Mouse (Mus musculus) kidney, postnatal 0 days (tissue): ENCODE measurements around the gene 6030468B19Rik. TPM values are rescaled to one million over a fixed set of nuclear protein-coding genes. Genes with fewer than 3 reads are reported as not detected.

Source experiments
- ATAC-seq: fragments of 200-750 bp; cut with Nextera tagmentation; replicated peaks from 2 replicates; pipeline ENCODE4 v1.8.0; 2017; ENCODE audit warnings: low read depth, moderate number of reproducible peaks, moderate TSS enrichment, moderate library complexity; ENCODE audit not compliant: low FRiP score
- DNase-seq: peaks from one replicate; pipeline ENCODE4 v3.0.0-alpha.2; 2016; ENCODE audit warnings: low spot score
- H3K27ac ChIP-seq: fragments of 300-500 bp; sonication (generic); 2 replicates; pipeline ENCODE4 v1.5.1; 2014; ENCODE audit warnings: mild to moderate bottlenecking
- H3K27me3 ChIP-seq: fragments of 300-500 bp; sonication (generic); 2 replicates; pipeline ENCODE4 v1.6.1; 2014; ENCODE audit warnings: low read length, mixed read lengths; ENCODE audit not compliant: insufficient read depth
- H3K36me3 ChIP-seq: fragments of 300-500 bp; sonication (generic); 2 replicates; pipeline ENCODE4 v1.6.1; 2014; ENCODE audit warnings: low read length, mixed read lengths; ENCODE audit not compliant: insufficient read depth
- H3K4me1 ChIP-seq: fragments of 300-500 bp; sonication (generic); replicated peaks from 2 replicates; pipeline ENCODE4 v1.6.1; 2014; ENCODE audit warnings: antibody characterized with exemption, low read length, mixed read lengths; ENCODE audit not compliant: insufficient read depth
- H3K4me2 ChIP-seq: fragments of 300-500 bp; sonication (generic); 2 replicates; pipeline ENCODE4 v1.6.1; 2014; ENCODE audit warnings: mild to moderate bottlenecking, low read length, moderate library complexity, mixed read lengths
- H3K4me3 ChIP-seq: fragments of 300-500 bp; sonication (generic); replicated peaks from 2 replicates; pipeline ENCODE4 v1.5.1; 2014; ENCODE audit warnings: low read depth, low read length
- H3K9ac ChIP-seq: fragments of 300-500 bp; sonication (generic); 2 replicates; pipeline ENCODE4 v1.6.1; 2014; ENCODE audit warnings: low read depth, low read length
- H3K9me3 ChIP-seq: fragments of 300-500 bp; sonication (generic); replicated peaks from 2 replicates; pipeline ENCODE4 v1.6.1; 2016; ENCODE audit warnings: low read length, inconsistent platforms, mixed read lengths
- CTCF ChIP-seq: IDR thresholded peaks from 2 replicates; pipeline ENCODE4 v1.5.1; 2016; ENCODE audit warnings: antibody characterized with exemption, low read depth, mild to moderate bottlenecking, moderate library complexity
- WGBS: fragments of 180-500 bp; shearing (Covaris S2); extraction: QIAGEN DNeasy Blood & Tissue Kit; methylation state at CpG from one replicate; pipeline ENCODE4 v1.1.7; 2014; 5-methylcytosine and 5-hydroxymethylcytosine counted together
- polyA plus RNA-seq: library from polyadenylated mRNA; unstranded; fragments of >200 nt; fragmentation: Nextera tagmentation; extraction: Ambion mirVana; gene quantifications from 2 replicates; pipeline ENCODE4 v1.2.1, GENCODE M21; 2015

6030468B19Rik gene
- polyA plus RNA-seq, 1 experiment from 2014 or later, result not detected

- peak overlapping the region; percentile 48 for H3K4me3 ChIP-seq
- H3K9me3 ChIP-seq, result no peaks in the 10 kb centered on the region
- peak; percentile 93 for TF ChIP-seq CTCF
- peak overlapping the region; percentile 66; the same call in 1 of the 2 replicates for H3K9ac ChIP-seq
- peak overlapping the region; percentile 37; the same call in 1 of the 2 replicates for H3K27ac ChIP-seq
- peak; percentile 82 for ATAC-seq
- H3K36me3 ChIP-seq, result peaks cover 18% of the 10 kb centered on the region; the same call in 1 of the 2 replicates
- H3K27me3 ChIP-seq, result no peaks in the 10 kb centered on the region
- peak overlapping the region; percentile 85 for H3K4me2 ChIP-seq
- peak; percentile 91 for DNase-seq
- 6% methylated on average over 23 of the region's 23 CpGs for WGBS
- H3K4me1 ChIP-seq, result peaks cover 31% of the 10 kb centered on the region; the same call in 1 of the 2 replicates
Observed at GRCm38 (mm10) chr11:117824060-117824969, 26.9 kb downstream of the 6030468B19Rik start.

GRCm38 (mm10) chr11:117825333-117826101 is 28.1 kb downstream of the 6030468B19Rik start, which contains the start of the genes Afmid and Tk1:
Gene Afmid (plus strand): TSS chr11:117825924.
Gene Tk1 (minus strand): TSS chr11:117826092.
- peaks cover 31% of the 10 kb centered on the region; the same call in 1 of the 2 replicates for H3K4me1 ChIP-seq
- WGBS, result under 1% methylated on average over 33 of the region's 34 CpGs

GRCm38 (mm10) chr11:117826164-117826563 is 28.7 kb downstream of the 6030468B19Rik start:
- Histone ChIP-seq H3K36me3 (peaks cover 13% of the 10 kb centered on the region; the same call in 1 of the 2 replicates), H3K9me3 (no peaks in the 10 kb centered on the region), H3K27me3 (no peaks in the 10 kb centered on the region), H3K4me1 (peaks cover 31% of the 10 kb centered on the region; the same call in 1 of the 2 replicates), H3K27ac (peak overlapping the region; percentile 82), H3K9ac (peak overlapping the region; percentile 66; the same call in 1 of the 2 replicates), H3K4me3 (peak overlapping the region; percentile 48), H3K4me2 (peak overlapping the region; percentile 85)
- WGBS, result 9% methylated on average over 5 of the region's 5 CpGs
- ATAC-seq (no peak), DNase-seq (peak; percentile 73)
- no peak for TF ChIP-seq CTCF

More at GRCm38 (mm10) chr11:117825333-117826101, 28.1 kb downstream of the 6030468B19Rik start, which contains the start of the genes Afmid and Tk1:
- H3K27ac ChIP-seq, result peak within 1 kb of the TSS; percentile 82
- TF ChIP-seq CTCF, result no peak; the same call in 1 of the 2 replicates
- DNase-seq, result peak; percentile 97
- H3K27me3 ChIP-seq, result no peaks in the 10 kb centered on the region
- H3K4me2 ChIP-seq, result peak within 1 kb of the TSS; percentile 85
- peak within 1 kb of the TSS; percentile 48 for H3K4me3 ChIP-seq
- H3K36me3 ChIP-seq, result peaks cover 14% of the 10 kb centered on the region; the same call in 1 of the 2 replicates
- ATAC-seq, result peak; percentile 40; the same call in 1 of the 2 replicates
- H3K9me3 ChIP-seq, result no peaks in the 10 kb centered on the region
- peak within 1 kb of the TSS; percentile 66 for H3K9ac ChIP-seq

- no peak for TF ChIP-seq CTCF
- no peaks in the 10 kb centered on the region for H3K27me3 ChIP-seq
- H3K9ac ChIP-seq, result 0 out of 2 replicates have a peak overlapping the region, but pooled peaks have one; percentile 66
- 0 out of 2 replicates have a peak overlapping the region, but pooled peaks have one; percentile 85 for H3K4me2 ChIP-seq
- DNase-seq, result no peak
- H3K4me3 ChIP-seq, result no peak overlapping the region
- no peak for ATAC-seq
- no peak overlapping the region for H3K27ac ChIP-seq
- peaks cover 6% of the 10 kb centered on the region; the same call in 1 of the 2 replicates for H3K36me3 ChIP-seq
- WGBS, result 47% methylated on average over 8 of the region's 8 CpGs
- H3K9me3 ChIP-seq, result no peaks in the 10 kb centered on the region
- peaks cover 32% of the 10 kb centered on the region; the same call in 1 of the 2 replicates for H3K4me1 ChIP-seq
Observed at GRCm38 (mm10) chr11:117826916-117827315, 29.5 kb downstream of the 6030468B19Rik start.

GRCm38 (mm10) chr11:117827386-117827785 is 29.9 kb downstream of the 6030468B19Rik start:
- Histone ChIP-seq H3K4me3 (no peak overlapping the region), H3K9me3 (no peaks in the 10 kb centered on the region), H3K4me1 (peaks cover 36% of the 10 kb centered on the region; the same call in 1 of the 2 replicates), H3K9ac (no peak overlapping the region), H3K27ac (no peak overlapping the region), H3K4me2 (no peak overlapping the region), H3K36me3 (peaks cover under 1% of the 10 kb centered on the region; the same call in 1 of the 2 replicates), H3K27me3 (no peaks in the 10 kb centered on the region)
- WGBS, result 76% methylated on average over 3 of the region's 3 CpGs
- ATAC-seq, result no peak
- DNase-seq, result no peak
- TF ChIP-seq CTCF, result no peak
